Mouse (Mus musculus) kidney, adult 2 months (tissue): Measurements from ENCODE around the gene Pdia2. TPM values are rescaled to one million over a fixed set of nuclear protein-coding genes. Genes with fewer than 3 reads are reported as not detected.
"Not testable (repeated sequence)": the region's sequence is repeated elsewhere in the genome, so short reads cannot be mapped to it uniquely, and the experiment has no call there.

Source experiments
- DNase-seq: peaks from one replicate; pipeline ENCODE4 v3.0.0; 2021
- H3K27ac ChIP-seq: fragments of 200-500 bp; 2 replicates; pipeline ENCODE4 v1.5.1; 2012; ENCODE audit warnings: low read depth, low read length, control low read depth, inconsistent platforms; ENCODE audit not compliant: insufficient read depth
- H3K27me3 ChIP-seq: fragments of 200-500 bp; replicated peaks from 2 replicates; pipeline ENCODE4 v1.6.1; 2012; ENCODE audit warnings: mild to moderate bottlenecking, moderate library complexity, low read length, inconsistent platforms; ENCODE audit not compliant: control insufficient read depth, insufficient read depth
- H3K36me3 ChIP-seq: fragments of 200-500 bp; 2 replicates; pipeline ENCODE4 v1.6.1; 2012; ENCODE audit warnings: mild to moderate bottlenecking, moderate library complexity, low read length, inconsistent platforms; ENCODE audit not compliant: control insufficient read depth, insufficient read depth
- H3K4me1 ChIP-seq: fragments of 200-500 bp; 2 replicates; pipeline ENCODE4 v1.6.1; 2011; ENCODE audit warnings: low read length; ENCODE audit not compliant: control insufficient read depth, insufficient read depth
- H3K4me3 ChIP-seq: fragments of 200-500 bp; 2 replicates; pipeline ENCODE4 v1.5.1; 2011; ENCODE audit warnings: mild to moderate bottlenecking, low read depth, low read length, control low read depth; ENCODE audit not compliant: insufficient read depth
- CTCF ChIP-seq: fragments of 200-500 bp; conservative IDR thresholded peaks from 2 replicates; pipeline ENCODE4 v1.5.1; 2011; ENCODE audit warnings: low read depth, mild to moderate bottlenecking, control low read depth, low read length, moderate library complexity, mixed read lengths; ENCODE audit not compliant: insufficient read depth, insufficient read length
- POLR2A ChIP-seq: fragments of 200-500 bp; IDR thresholded peaks from one replicate; pipeline ENCODE4 v1.6.1; 2011; ENCODE audit warnings: low read depth, low read length, control low read depth
- WGBS: fragments of 180-500 bp; shearing (Covaris S2); methylation state at CpG from one replicate; pipeline ENCODE4 v1.1.7; 2018; 5-methylcytosine and 5-hydroxymethylcytosine counted together
- polyA plus RNA-seq: library from polyadenylated mRNA; depleted of rRNA; stranded (reverse); fragments of >200 nt; gene quantifications from 2 replicates; pipeline ENCODE4 v1.2.3, GENCODE M21; 2012

Gene Pdia2
- polyA plus RNA-seq, 1 experiment, result 0.20 TPM

DNA sequence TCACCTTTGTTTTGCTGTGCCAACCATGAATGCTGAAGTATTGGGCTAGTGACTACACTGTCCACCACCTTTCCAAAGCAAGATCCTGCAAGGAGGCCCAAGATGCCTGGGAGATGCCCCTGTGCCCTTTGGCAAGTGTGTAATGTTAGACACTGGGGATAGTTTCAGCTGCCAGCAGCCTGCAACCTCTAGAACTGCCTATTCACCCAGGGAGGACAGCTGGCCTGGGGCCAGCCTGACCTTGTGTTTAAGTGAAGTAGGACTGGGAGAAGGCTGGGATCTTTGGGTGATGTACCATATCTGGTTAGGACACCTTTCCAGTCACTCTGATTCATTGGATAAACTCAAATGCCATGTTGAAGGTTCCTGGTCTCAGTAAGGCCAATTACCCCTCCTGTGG is 3.1 kb upstream of the Pdia2 start:
- H3K27me3 ChIP-seq, result no peaks in the 10 kb centered on the region
- DNase-seq, result peak; percentile 44

DNA sequence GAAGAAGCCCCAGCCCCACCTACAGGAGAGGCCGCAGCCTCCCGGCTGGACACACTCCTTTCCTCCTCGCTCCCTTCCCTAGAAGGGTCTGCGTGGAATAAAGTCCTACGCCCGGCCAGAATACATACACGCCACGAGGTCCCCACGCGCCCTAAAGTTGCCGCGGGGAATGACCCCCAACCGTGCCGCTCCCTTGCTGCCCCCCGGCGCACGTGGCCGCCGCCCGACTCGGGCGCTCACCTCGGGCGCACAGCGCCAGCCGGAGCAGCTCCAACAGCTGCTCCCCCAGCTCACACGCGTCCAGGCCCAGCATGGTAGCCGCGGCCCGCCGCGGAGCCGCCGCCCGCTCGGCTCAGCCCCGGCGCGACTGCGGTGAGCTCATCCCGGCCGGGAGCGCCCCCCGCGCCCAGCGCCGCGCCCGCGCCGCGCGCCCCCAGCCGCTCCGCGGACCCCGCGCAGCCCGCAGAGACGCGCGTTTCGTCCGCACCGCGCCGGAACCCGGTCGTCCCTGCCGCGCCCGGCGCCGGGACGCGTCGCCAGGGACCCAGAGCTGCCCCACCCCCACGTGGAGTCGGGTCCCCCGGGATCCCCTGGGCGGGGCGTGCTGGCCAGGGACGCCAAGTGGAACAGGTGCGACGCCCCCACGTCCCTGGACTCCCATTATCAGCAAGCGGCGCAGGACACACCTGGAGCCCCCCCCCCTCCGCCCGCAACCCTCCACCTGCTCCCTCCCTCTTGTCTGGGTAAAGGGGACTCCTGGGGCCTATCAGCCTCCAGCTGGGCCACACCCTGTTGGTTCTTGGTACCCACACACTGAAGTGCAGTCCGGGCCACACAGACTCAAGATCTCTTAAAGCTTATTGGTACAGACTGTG is 2.2 kb upstream of the Pdia2 start:
- 0 out of 2 replicates have a peak, but pooled peaks cover 7% of the 10 kb centered on the region for H3K4me1 ChIP-seq
- H3K27me3 ChIP-seq, result no peaks in the 10 kb centered on the region
- 2% methylated on average over 92 of the region's 92 CpGs for WGBS
- peak overlapping the region; percentile 32; the same call in 1 of the 2 replicates for H3K4me3 ChIP-seq
- DNase-seq, result no peak
- no peak overlapping the region for H3K27ac ChIP-seq
- H3K36me3 ChIP-seq, result no peaks in the 10 kb centered on the region
- TF ChIP-seq POLR2A (no peak), CTCF (no peak)

More for the DNA sequence above, 3.1 kb upstream of the Pdia2 start:
- H3K36me3 ChIP-seq, result no peaks in the 10 kb centered on the region
- no peak overlapping the region for H3K27ac ChIP-seq
- H3K4me3 ChIP-seq, result no peak overlapping the region
- H3K4me1 ChIP-seq, result 0 out of 2 replicates have a peak, but pooled peaks cover 7% of the 10 kb centered on the region
- TF ChIP-seq CTCF (no peak), POLR2A (no peak)

DNA sequence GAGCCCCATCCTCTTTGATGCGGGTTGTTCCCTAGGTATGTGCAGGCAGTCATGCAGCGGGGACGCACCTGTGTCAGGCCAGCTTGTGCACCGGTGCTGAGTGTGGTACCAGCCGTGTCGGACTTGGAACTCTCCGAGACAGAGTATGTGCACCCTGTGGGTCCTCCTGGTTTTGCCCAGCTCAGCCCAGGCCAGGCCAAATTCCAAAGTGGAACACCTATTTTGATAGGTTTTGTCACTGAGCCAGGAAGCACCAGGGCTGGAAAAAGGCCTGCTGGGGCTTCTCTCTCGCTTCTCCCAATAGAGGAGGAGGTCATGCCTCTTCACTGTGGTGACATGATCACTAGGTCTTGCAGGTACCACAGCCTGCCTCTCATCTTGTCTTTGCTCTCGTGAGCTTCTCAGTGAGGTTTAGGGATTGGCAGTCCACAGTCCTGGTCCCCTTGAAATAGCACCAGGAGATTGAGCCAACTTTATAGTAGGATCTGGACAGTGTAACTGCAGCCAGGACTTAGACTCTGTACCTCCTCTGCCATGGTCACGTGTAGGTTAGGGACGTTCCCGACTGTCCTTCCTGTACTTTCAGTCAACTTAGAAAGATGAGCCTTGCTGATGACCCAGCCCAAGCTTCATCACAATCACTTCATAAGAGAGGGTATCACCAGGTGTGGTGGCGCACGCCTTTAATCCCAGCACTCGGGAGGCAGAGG is 6.3 kb downstream of the Pdia2 start:
- no peaks in the 10 kb centered on the region for H3K27me3 ChIP-seq
- WGBS, result 72% methylated on average over 15 of the region's 15 CpGs
- peaks cover 9% of the 10 kb centered on the region; the same call in 1 of the 2 replicates for H3K4me1 ChIP-seq
- H3K4me3 ChIP-seq, result no peak overlapping the region
- peak; percentile 88 for DNase-seq
- peak overlapping the region; percentile 78 for H3K27ac ChIP-seq
- no peaks in the 10 kb centered on the region; the same call in 1 of the 2 replicates for H3K36me3 ChIP-seq
- TF ChIP-seq POLR2A, result no peak
- no peak for TF ChIP-seq CTCF

DNA sequence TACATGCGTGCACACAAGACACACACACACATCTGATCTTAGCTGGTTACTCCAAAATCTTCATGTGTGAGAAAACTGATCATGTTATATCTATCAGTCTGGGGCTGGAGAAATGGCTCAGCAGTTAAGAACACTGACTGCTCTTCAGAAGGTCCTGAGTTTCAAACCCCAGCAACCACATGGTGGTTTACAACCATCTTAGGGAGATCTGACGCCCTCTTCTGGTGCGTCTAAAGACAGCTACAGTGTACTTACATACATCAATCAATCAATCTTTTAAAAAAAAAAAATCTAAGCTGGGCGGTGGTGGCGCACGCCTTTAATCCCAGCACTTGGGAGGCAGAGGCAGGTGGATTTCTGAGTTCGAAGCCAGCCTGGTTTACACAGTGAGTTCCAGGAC is 7.4 kb downstream of the Pdia2 start:
- H3K4me1 ChIP-seq, H3K36me3 ChIP-seq, H3K27me3 ChIP-seq, DNase-seq, H3K27ac ChIP-seq, H3K4me3 ChIP-seq: not testable (repeated sequence)
- 92% methylated on average over 7 of the region's 7 CpGs for WGBS

DNA sequence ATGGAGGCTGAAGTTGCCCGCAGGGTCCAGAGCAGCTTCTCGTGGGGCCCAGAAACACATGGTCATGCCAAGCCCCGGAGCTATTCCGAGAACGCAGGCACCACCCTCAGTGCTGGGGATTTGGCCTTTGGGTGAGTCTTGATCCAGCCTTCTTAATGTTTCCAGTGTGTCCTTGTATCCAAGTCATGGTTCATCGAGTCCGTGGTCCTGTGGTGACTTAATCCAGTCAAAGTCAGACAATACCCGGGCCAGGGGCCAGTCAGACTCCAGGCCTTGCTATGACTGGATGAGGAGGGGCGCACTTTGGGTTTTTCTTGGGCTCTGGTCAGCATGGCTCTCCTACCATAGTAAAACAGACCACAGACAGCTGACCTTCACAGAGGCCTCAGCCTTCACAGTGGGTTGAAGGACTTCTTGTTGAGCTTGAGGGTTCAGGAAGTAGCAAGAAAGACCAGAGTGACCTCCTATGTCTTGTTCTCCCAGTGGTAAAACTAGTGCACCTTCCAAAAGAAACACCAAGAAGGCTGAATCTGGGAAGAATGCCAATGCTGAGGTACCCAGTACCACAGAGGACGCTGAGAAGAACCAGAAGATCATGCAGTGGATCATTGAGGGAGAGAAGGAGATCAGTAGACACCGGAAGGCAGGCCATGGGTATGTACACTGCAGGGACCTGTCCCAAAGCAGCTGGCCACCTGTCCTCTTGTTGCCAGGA is 10.6 kb downstream of the Pdia2 start:
- H3K27me3 ChIP-seq, result no peaks in the 10 kb centered on the region
- no peak overlapping the region for H3K4me3 ChIP-seq
- 65% methylated on average over 11 of the region's 11 CpGs for WGBS
- peaks cover 2% of the 10 kb centered on the region for H3K36me3 ChIP-seq
- TF ChIP-seq POLR2A (no peak), CTCF (no peak)
- H3K27ac ChIP-seq, result no peak overlapping the region
- H3K4me1 ChIP-seq, result peaks cover 7% of the 10 kb centered on the region; the same call in 1 of the 2 replicates
- peak; percentile 63 for DNase-seq

DNA sequence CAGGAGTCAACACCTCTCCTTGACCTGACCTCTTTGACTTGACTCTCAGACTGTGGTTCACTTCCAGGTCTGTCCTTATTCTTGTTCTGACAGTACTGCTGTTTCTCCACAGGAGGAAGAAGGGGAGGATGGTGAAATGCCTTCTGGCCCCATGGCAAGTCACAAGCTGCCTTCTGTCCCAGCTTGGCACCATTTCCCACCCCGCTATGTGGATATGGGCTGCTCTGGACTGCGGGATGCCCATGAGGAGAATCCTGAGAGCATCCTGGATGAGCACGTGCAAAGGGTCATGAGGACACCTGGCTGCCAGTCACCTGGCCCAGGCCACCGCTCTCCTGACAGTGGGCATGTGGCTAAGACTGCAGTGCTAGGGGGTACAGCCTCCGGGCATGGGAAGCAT is 11.3 kb downstream of the Pdia2 start:
- Histone ChIP-seq H3K4me3 (no peak overlapping the region), H3K36me3 (peaks cover 2% of the 10 kb centered on the region), H3K27ac (no peak overlapping the region), H3K27me3 (no peaks in the 10 kb centered on the region), H3K4me1 (peaks cover 3% of the 10 kb centered on the region; the same call in 1 of the 2 replicates)
- no peak for DNase-seq
- TF ChIP-seq CTCF (no peak), POLR2A (no peak)
- WGBS, result 89% methylated on average over 5 of the region's 5 CpGs
